Mouse (Mus musculus): ENCODE data around the gene Efna5. TPM values are rescaled to one million over a fixed set of nuclear protein-coding genes. Genes with fewer than 3 reads are reported as not detected.

Gene Efna5
- polyA plus RNA-seq, 1 experiment from 2014 or later: 32.3 TPM

DNA sequence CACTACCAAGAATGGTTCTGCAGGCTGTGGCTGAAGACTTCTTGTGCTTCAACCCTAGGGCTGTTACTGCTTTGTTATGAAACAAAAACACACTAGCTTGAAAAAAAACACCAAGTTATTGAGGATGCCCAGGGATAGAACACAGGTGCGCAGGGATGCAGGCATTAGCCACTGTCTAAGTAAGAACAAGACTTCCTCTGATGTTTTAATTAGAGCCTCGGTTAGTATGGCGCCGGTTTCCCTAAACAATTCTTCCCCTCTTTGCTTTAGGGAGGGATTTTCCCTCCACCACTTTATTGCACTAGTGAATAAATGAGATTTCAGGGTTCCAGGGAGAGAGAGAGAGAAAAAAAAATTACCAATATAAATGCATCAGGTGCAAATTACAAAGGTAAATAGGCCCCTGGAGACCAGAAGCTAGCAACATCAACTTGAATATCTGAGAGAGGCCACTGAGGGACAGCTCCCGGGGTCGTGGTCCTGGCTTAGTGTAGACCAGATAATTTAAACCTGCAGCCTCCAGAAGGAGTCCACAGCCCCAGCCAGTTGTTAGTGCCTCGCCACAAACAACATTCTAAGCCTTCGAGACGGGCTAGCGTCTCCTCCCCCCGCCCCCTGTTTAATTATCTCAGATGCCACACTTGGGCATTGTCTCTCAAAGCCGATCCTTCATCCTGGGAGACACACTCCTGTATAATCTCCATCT lies 163.5 kb downstream of the Efna5 start:
- ATAC-seq: no peak; the same call in 1 of the 2 replicates
- 37% methylated on average over 12 of the region's 12 CpGs for WGBS
- Histone ChIP-seq H3K36me3 (ENCODE audit: control insufficient read depth, insufficient read depth, low read length) (no peaks in the 10 kb centered on the region), H3K4me2 (ENCODE audit: low read length) (no peak overlapping the region), H3K27me3 (replicated peaks; ENCODE audit: control insufficient read depth, insufficient read depth, low read length) (no peaks in the 10 kb centered on the region), H3K27ac (ENCODE audit: low read depth, low read length) (no peak overlapping the region), H3K4me1 (ENCODE audit: control insufficient read depth, insufficient read depth, low read depth, low read length) (peaks cover 3% of the 10 kb centered on the region), H3K4me3 (ENCODE audit: low read length) (no peak overlapping the region), H3K9me3 (ENCODE audit: control insufficient read depth, low read length) (no peaks in the 10 kb centered on the region), H3K9ac (ENCODE audit: low read depth, low read length) (no peak overlapping the region)

GRCm38 (mm10) chr17:62713455-62713854 lies 167.7 kb downstream of the Efna5 start:
- H3K4me3 ChIP-seq (ENCODE audit: low read length): no peak overlapping the region
- H3K9ac ChIP-seq (ENCODE audit: low read depth, low read length): no peak overlapping the region
- no peak overlapping the region for H3K27ac ChIP-seq (ENCODE audit: low read depth, low read length)
- no peak overlapping the region for H3K4me2 ChIP-seq (ENCODE audit: low read length)
- H3K4me1 ChIP-seq (ENCODE audit: control insufficient read depth, insufficient read depth, low read depth, low read length): peaks cover 3% of the 10 kb centered on the region
- H3K9me3 ChIP-seq (ENCODE audit: control insufficient read depth, low read length): no peaks in the 10 kb centered on the region
- no peaks in the 10 kb centered on the region for H3K36me3 ChIP-seq (ENCODE audit: control insufficient read depth, insufficient read depth, low read length)
- no peak for ATAC-seq
- no peaks in the 10 kb centered on the region for H3K27me3 ChIP-seq (replicated peaks; ENCODE audit: control insufficient read depth, insufficient read depth, low read length)
- whole genome bisulfite sequencing: 95% methylated on average over 3 of the region's 3 CpGs

GRCm38 (mm10) chr17:62706418-62706817 lies 174.7 kb downstream of the Efna5 start:
- no peaks in the 10 kb centered on the region for H3K36me3 ChIP-seq (ENCODE audit: control insufficient read depth, insufficient read depth, low read length)
- no peak overlapping the region for H3K4me2 ChIP-seq (ENCODE audit: low read length)
- H3K27me3 ChIP-seq (replicated peaks; ENCODE audit: control insufficient read depth, insufficient read depth, low read length): no peaks in the 10 kb centered on the region
- WGBS: 36% methylated on average over 6 of the region's 6 CpGs
- no peak overlapping the region for H3K9ac ChIP-seq (ENCODE audit: low read depth, low read length)
- no peak overlapping the region for H3K27ac ChIP-seq (ENCODE audit: low read depth, low read length)
- no peaks in the 10 kb centered on the region for H3K4me1 ChIP-seq (ENCODE audit: control insufficient read depth, insufficient read depth, low read depth, low read length)
- H3K9me3 ChIP-seq (ENCODE audit: control insufficient read depth, low read length): no peaks in the 10 kb centered on the region
- H3K4me3 ChIP-seq (ENCODE audit: low read length): no peak overlapping the region
- ATAC-seq: no peak

- Histone ChIP-seq H3K4me1 (ENCODE audit: control insufficient read depth, insufficient read depth, low read depth, low read length) (peaks cover 3% of the 10 kb centered on the region), H3K27me3 (replicated peaks; ENCODE audit: control insufficient read depth, insufficient read depth, low read length) (no peaks in the 10 kb centered on the region), H3K36me3 (ENCODE audit: control insufficient read depth, insufficient read depth, low read length) (no peaks in the 10 kb centered on the region), H3K4me3 (ENCODE audit: low read length) (no peak overlapping the region), H3K4me2 (ENCODE audit: low read length) (no peak overlapping the region), H3K9me3 (ENCODE audit: control insufficient read depth, low read length) (no peaks in the 10 kb centered on the region), H3K9ac (ENCODE audit: low read depth, low read length) (no peak overlapping the region), H3K27ac (ENCODE audit: low read depth, low read length) (no peak overlapping the region)
- 57% methylated on average over 9 of the region's 9 CpGs for WGBS
- ATAC-seq: no peak
Observed at GRCm38 (mm10) chr17:62702020-62702814, 178.9 kb downstream of the Efna5 start.

- WGBS: 51% methylated on average over 9 of the region's 9 CpGs
- Histone ChIP-seq H3K9me3 (ENCODE audit: control insufficient read depth, low read length) (no peaks in the 10 kb centered on the region), H3K27me3 (replicated peaks; ENCODE audit: control insufficient read depth, insufficient read depth, low read length) (no peaks in the 10 kb centered on the region), H3K4me3 (ENCODE audit: low read length) (no peak overlapping the region), H3K4me1 (ENCODE audit: control insufficient read depth, insufficient read depth, low read depth, low read length) (peaks cover 3% of the 10 kb centered on the region), H3K9ac (ENCODE audit: low read depth, low read length) (peak overlapping the region; percentile 31; the same call in 1 of the 2 replicates), H3K4me2 (ENCODE audit: low read length) (no peak overlapping the region), H3K27ac (ENCODE audit: low read depth, low read length) (no peak overlapping the region), H3K36me3 (ENCODE audit: control insufficient read depth, insufficient read depth, low read length) (no peaks in the 10 kb centered on the region)
- peak; percentile 58 for ATAC-seq
Observed at GRCm38 (mm10) chr17:62700791-62701602, 180.1 kb downstream of the Efna5 start.

DNA sequence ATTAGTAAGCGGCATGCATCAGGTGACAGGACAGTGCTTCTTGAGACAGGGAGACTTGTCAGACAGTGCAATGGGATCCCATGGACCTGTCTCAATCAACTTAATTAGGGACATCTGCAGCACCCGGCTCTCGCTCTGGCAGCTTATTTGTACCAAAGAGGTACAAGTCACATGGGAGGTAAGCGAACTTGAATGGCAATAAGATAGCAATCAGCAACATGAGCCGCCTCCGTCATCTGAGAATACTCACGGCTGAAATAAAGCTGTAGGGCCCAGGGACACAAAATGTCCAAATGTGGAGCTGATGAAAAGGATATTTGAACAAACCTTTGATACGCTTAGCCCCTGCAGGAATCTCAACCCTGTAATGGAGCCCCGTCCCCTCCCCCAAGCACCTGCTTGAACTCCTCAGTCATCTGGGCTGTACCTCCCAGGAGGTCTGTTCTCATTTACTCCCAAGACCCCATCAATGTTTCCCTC lies 186.1 kb downstream of the Efna5 start:
- no peak for ATAC-seq
- Histone ChIP-seq H3K9ac (ENCODE audit: low read depth, low read length) (no peak overlapping the region), H3K4me2 (ENCODE audit: low read length) (no peak overlapping the region), H3K4me3 (ENCODE audit: low read length) (no peak overlapping the region), H3K36me3 (ENCODE audit: control insufficient read depth, insufficient read depth, low read length) (no peaks in the 10 kb centered on the region), H3K27me3 (replicated peaks; ENCODE audit: control insufficient read depth, insufficient read depth, low read length) (no peaks in the 10 kb centered on the region), H3K27ac (ENCODE audit: low read depth, low read length) (no peak overlapping the region), H3K4me1 (ENCODE audit: control insufficient read depth, insufficient read depth, low read depth, low read length) (no peaks in the 10 kb centered on the region; the same call in 1 of the 2 replicates), H3K9me3 (ENCODE audit: control insufficient read depth, low read length) (no peaks in the 10 kb centered on the region)
- WGBS: 59% methylated on average over 9 of the region's 9 CpGs

- Histone ChIP-seq H3K27me3 (replicated peaks; ENCODE audit: control insufficient read depth, insufficient read depth, low read length) (no peaks in the 10 kb centered on the region), H3K9ac (ENCODE audit: low read depth, low read length) (no peak overlapping the region), H3K9me3 (ENCODE audit: control insufficient read depth, low read length) (no peaks in the 10 kb centered on the region), H3K4me2 (ENCODE audit: low read length) (no peak overlapping the region), H3K36me3 (ENCODE audit: control insufficient read depth, insufficient read depth, low read length) (no peaks in the 10 kb centered on the region), H3K4me1 (ENCODE audit: control insufficient read depth, insufficient read depth, low read depth, low read length) (no peaks in the 10 kb centered on the region), H3K4me3 (ENCODE audit: low read length) (no peak overlapping the region), H3K27ac (ENCODE audit: low read depth, low read length) (no peak overlapping the region)
- 41% methylated on average over 4 of the region's 4 CpGs for WGBS
- no peak for ATAC-seq
Observed at GRCm38 (mm10) chr17:62692242-62692641, 188.9 kb downstream of the Efna5 start.

DNA sequence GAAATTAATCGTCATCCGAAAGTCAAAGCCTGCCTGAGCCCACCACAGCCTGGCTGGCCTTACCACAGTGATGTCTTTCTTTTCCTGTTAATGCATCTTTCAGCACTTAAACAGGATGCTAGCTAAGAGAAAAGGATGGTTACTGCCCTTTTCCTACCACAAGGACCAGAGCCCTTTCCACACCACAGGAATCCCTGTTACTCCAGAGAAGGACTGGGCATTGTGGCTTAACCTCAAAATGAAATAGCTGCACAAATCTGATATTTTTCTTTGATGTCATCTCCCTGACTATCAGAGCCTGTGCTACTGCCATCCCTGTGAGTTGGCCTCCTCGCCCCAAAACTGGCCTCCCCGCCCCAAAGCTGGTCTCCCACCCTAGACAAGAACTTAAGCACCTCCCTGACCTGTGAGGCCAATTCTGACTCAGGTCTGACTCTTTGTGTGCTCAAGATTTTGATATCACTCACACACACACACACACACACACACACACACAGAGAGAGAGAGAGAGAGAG lies 189.9 kb downstream of the Efna5 start:
- no peak for ATAC-seq
- Histone ChIP-seq H3K4me1 (ENCODE audit: control insufficient read depth, insufficient read depth, low read depth, low read length) (no peaks in the 10 kb centered on the region), H3K36me3 (ENCODE audit: control insufficient read depth, insufficient read depth, low read length) (no peaks in the 10 kb centered on the region), H3K4me2 (ENCODE audit: low read length) (no peak overlapping the region), H3K27me3 (replicated peaks; ENCODE audit: control insufficient read depth, insufficient read depth, low read length) (no peaks in the 10 kb centered on the region), H3K4me3 (ENCODE audit: low read length) (no peak overlapping the region), H3K9ac (ENCODE audit: low read depth, low read length) (no peak overlapping the region), H3K9me3 (ENCODE audit: control insufficient read depth, low read length) (no peaks in the 10 kb centered on the region), H3K27ac (ENCODE audit: low read depth, low read length) (no peak overlapping the region)
- 77% methylated on average over 4 of the region's 4 CpGs for WGBS
